ENCODE assay signal across 9 mouse cellular contexts in genomic region chr14:40962365-40963290, GRCm38 (mm10). TPM values are rescaled to one million over a fixed set of nuclear protein-coding genes. Genes with fewer than 3 reads are reported as not detected.
DNase-seq lines count a peak whose midpoint lies in the region; ATAC-seq and TF ChIP-seq lines count a peak whose summit lies in the region.
"Had no signal": no experiment of that assay in that cellular context is flagged by ENCODE, and none has a peak within 500 bp of the region (broad histone marks: within the 10 kb centered on the region; RNA-seq: fewer than 3 reads in every experiment).

No protein-coding gene starts in this region.

- no peak for TF ChIP-seq EP300 in stomach, postnatal 0 days (optimal IDR thresholded peaks at IDR 0.05)

- peaks cover 43% of the 10 kb centered on the region for H3K4me1 ChIP-seq in forebrain, embryonic 11.5 days (replicated peaks; ENCODE audit: control insufficient read depth, insufficient read depth, low read length)
- H3K4me1 ChIP-seq in forebrain, embryonic 16.5 days (replicated peaks; ENCODE audit: control insufficient read depth, insufficient read depth, low read length): peaks cover 63% of the 10 kb centered on the region
- H3K4me1 ChIP-seq in neural tube, embryonic 11.5 days (ENCODE audit: control insufficient read depth, insufficient read depth, low read length): peaks cover 47% of the 10 kb centered on the region
- H3K4me1 ChIP-seq in stomach, postnatal 0 days (replicated peaks; ENCODE audit: control insufficient read depth, insufficient read depth): peaks cover 19% of the 10 kb centered on the region

- H3K27ac ChIP-seq in forebrain, embryonic 11.5 days (ENCODE audit: low read depth, low read length): peak overlapping the region; percentile 37; the same call in 1 of the 2 replicates
- H3K27ac ChIP-seq in forebrain, embryonic 16.5 days (ENCODE audit: low read length): no peak overlapping the region
- H3K27ac ChIP-seq in neural tube, embryonic 11.5 days (ENCODE audit: low read depth, low read length): 0 out of 2 replicates have a peak overlapping the region, but pooled peaks have one; percentile 8
- 0 out of 2 replicates have a peak overlapping the region, but pooled peaks have one; percentile 4 for H3K27ac ChIP-seq in stomach, postnatal 0 days (replicated peaks)

- no peak for ATAC-seq in forebrain, embryonic 11.5 days (replicated peaks; ENCODE audit: low FRiP score)
- no peak for ATAC-seq in forebrain, embryonic 16.5 days
- no peak for ATAC-seq in neural tube, embryonic 11.5 days (ENCODE audit: insufficient read depth, low FRiP score, low TSS enrichment)
- no peak for ATAC-seq in stomach, postnatal 0 days (ENCODE audit: low FRiP score, low TSS enrichment)

- WGBS in forebrain, embryonic 11.5 days: 58% methylated on average over 11 of the region's 11 CpGs
- WGBS in forebrain, embryonic 16.5 days: 64% methylated on average over 11 of the region's 11 CpGs
- WGBS in neural tube, embryonic 11.5 days: 79% methylated on average over 11 of the region's 11 CpGs
- WGBS in stomach, postnatal 0 days: 61% methylated on average over 11 of the region's 11 CpGs

- H3K4me3 ChIP-seq in forebrain, embryonic 11.5 days (ENCODE audit: low read depth, low read length): no peak overlapping the region
- no peak overlapping the region for H3K4me3 ChIP-seq in forebrain, embryonic 16.5 days (replicated peaks; ENCODE audit: low read length)
- H3K4me3 ChIP-seq in neural tube, embryonic 11.5 days (ENCODE audit: low read depth, low read length): no peak overlapping the region
- no peak overlapping the region for H3K4me3 ChIP-seq in stomach, postnatal 0 days (ENCODE audit: low read depth, low read length)

- DNase-seq in forebrain, embryonic 11.5 days (ENCODE audit: low spot score): no peak
- DNase-seq in neural tube, embryonic 11.5 days (ENCODE audit: low spot score): no peak
- no peak for DNase-seq in neural tube, embryonic 10.5 days (ENCODE audit: extremely low spot score, low spot score)
- peak; percentile 43 to 62 for DNase-seq in kidney, postnatal 4 days
- peak; percentile 18 for DNase-seq in stomach, postnatal 0 days (ENCODE audit: low spot score)
- no peak for DNase-seq in thymus, postnatal 4 days
- no peak for DNase-seq in ovary, adult 18-20 months (ENCODE audit: low spot score)
- DNase-seq: cerebellum, adult 2 months had no signal

- no peak for TF ChIP-seq CTCF in stomach, postnatal 0 days (IDR thresholded peaks at IDR 0.05; ENCODE audit: low read depth)

- peak overlapping the region; percentile 16; the same call in 1 of the 2 replicates for H3K9ac ChIP-seq in forebrain, embryonic 11.5 days (ENCODE audit: low read length)
- no peak overlapping the region for H3K9ac ChIP-seq in forebrain, embryonic 16.5 days (replicated peaks; ENCODE audit: low read depth, low read length)
- H3K9ac ChIP-seq in neural tube, embryonic 11.5 days (ENCODE audit: low read length): no peak overlapping the region
- H3K9ac ChIP-seq in stomach, postnatal 0 days (ENCODE audit: low read length): no peak overlapping the region

- no peaks in the 10 kb centered on the region for H3K27me3 ChIP-seq in forebrain, embryonic 11.5 days (ENCODE audit: control insufficient read depth, insufficient read depth, low read length)
- H3K27me3 ChIP-seq in forebrain, embryonic 16.5 days (replicated peaks; ENCODE audit: control insufficient read depth, insufficient read depth, low read length): no peaks in the 10 kb centered on the region
- H3K27me3 ChIP-seq in neural tube, embryonic 11.5 days (ENCODE audit: control insufficient read depth, insufficient read depth, low read length): no peaks in the 10 kb centered on the region
- no peaks in the 10 kb centered on the region for H3K27me3 ChIP-seq in stomach, postnatal 0 days (ENCODE audit: control insufficient read depth, insufficient read depth, low read length)

- H3K9me3 ChIP-seq in forebrain, embryonic 11.5 days (ENCODE audit: control insufficient read depth, low read length): no peaks in the 10 kb centered on the region
- no peaks in the 10 kb centered on the region for H3K9me3 ChIP-seq in forebrain, embryonic 16.5 days (ENCODE audit: control insufficient read depth, low read length)
- no peaks in the 10 kb centered on the region for H3K9me3 ChIP-seq in neural tube, embryonic 11.5 days (ENCODE audit: control insufficient read depth, low read length)
- H3K9me3 ChIP-seq in stomach, postnatal 0 days (ENCODE audit: control insufficient read depth, low read length): no peaks in the 10 kb centered on the region

- no peaks in the 10 kb centered on the region for H3K36me3 ChIP-seq in forebrain, embryonic 11.5 days (ENCODE audit: control insufficient read depth, insufficient read depth, low read length)
- no peaks in the 10 kb centered on the region for H3K36me3 ChIP-seq in forebrain, embryonic 16.5 days (ENCODE audit: control insufficient read depth, insufficient read depth)
- no peaks in the 10 kb centered on the region for H3K36me3 ChIP-seq in neural tube, embryonic 11.5 days (ENCODE audit: control insufficient read depth, insufficient read depth, low read length)
- H3K36me3 ChIP-seq in stomach, postnatal 0 days (ENCODE audit: control insufficient read depth, insufficient read depth, low read length): no peaks in the 10 kb centered on the region

- H3K4me2 ChIP-seq in forebrain, embryonic 11.5 days (ENCODE audit: low read depth, low read length, severe bottlenecking): no peak overlapping the region
- H3K4me2 ChIP-seq in forebrain, embryonic 16.5 days (ENCODE audit: low read length): no peak overlapping the region
- no peak overlapping the region for H3K4me2 ChIP-seq in neural tube, embryonic 11.5 days (ENCODE audit: low read depth)
- H3K4me2 ChIP-seq in stomach, postnatal 0 days (replicated peaks; ENCODE audit: low read depth): no peak overlapping the region

RNA-seq across cellular contexts. Expression of gene Tspan14, which starts 4.0 kb away (rescaled TPM):
- polyA plus RNA-seq in forebrain, embryonic 11.5 days (2014; fragmentation: Nextera tagmentation; extraction: Ambion mirVana): 87.8 and 96.1 TPM in 2 replicates
- polyA plus RNA-seq in forebrain, embryonic 16.5 days (2015; fragmentation: Nextera tagmentation; extraction: Ambion mirVana): 90.0 and 102 TPM in 2 replicates
- polyA plus RNA-seq in neural tube, embryonic 11.5 days (2014; fragmentation: Nextera tagmentation; extraction: Ambion mirVana): 118 and 125 TPM in 2 replicates
- polyA plus RNA-seq in stomach, postnatal 0 days (2015; fragmentation: Nextera tagmentation; extraction: Ambion mirVana): 38.1 and 38.8 TPM in 2 replicates

RNA-seq across cellular contexts. Expression of gene Fam213a, which starts 51.0 kb away (rescaled TPM):
- polyA plus RNA-seq in forebrain, embryonic 11.5 days (2014; fragmentation: Nextera tagmentation; extraction: Ambion mirVana): 54.2 and 57.9 TPM in 2 replicates
- polyA plus RNA-seq in forebrain, embryonic 16.5 days (2015; fragmentation: Nextera tagmentation; extraction: Ambion mirVana): 71.5 and 85.2 TPM in 2 replicates
- polyA plus RNA-seq in neural tube, embryonic 11.5 days (2014; fragmentation: Nextera tagmentation; extraction: Ambion mirVana): 48.5 and 48.8 TPM in 2 replicates
- polyA plus RNA-seq in stomach, postnatal 0 days (2015; fragmentation: Nextera tagmentation; extraction: Ambion mirVana): 32.4 and 34.5 TPM in 2 replicates

Comparison
In these comparisons a context has a peak if more than half of its experiments do, and no peak if none do; other contexts are left out.
1. DNase-seq: peak in kidney, postnatal 4 days (2 of 2) and stomach, postnatal 0 days (single experiment); none in forebrain, embryonic 11.5 days (single experiment), neural tube, embryonic 11.5 days (single experiment), neural tube, embryonic 10.5 days (single experiment), thymus, postnatal 4 days (single experiment) and ovary, adult 18-20 months (single experiment).